Mouse (Mus musculus): ENCODE results near the gene Vmn1r4.

Gene Vmn1r4

GRCm38 (mm10) chr6:56916279-56916678 lies 7.5 kb upstream of the Vmn1r4 start:
- no peak for DNase-seq (ENCODE audit: low spot score)

DNA sequence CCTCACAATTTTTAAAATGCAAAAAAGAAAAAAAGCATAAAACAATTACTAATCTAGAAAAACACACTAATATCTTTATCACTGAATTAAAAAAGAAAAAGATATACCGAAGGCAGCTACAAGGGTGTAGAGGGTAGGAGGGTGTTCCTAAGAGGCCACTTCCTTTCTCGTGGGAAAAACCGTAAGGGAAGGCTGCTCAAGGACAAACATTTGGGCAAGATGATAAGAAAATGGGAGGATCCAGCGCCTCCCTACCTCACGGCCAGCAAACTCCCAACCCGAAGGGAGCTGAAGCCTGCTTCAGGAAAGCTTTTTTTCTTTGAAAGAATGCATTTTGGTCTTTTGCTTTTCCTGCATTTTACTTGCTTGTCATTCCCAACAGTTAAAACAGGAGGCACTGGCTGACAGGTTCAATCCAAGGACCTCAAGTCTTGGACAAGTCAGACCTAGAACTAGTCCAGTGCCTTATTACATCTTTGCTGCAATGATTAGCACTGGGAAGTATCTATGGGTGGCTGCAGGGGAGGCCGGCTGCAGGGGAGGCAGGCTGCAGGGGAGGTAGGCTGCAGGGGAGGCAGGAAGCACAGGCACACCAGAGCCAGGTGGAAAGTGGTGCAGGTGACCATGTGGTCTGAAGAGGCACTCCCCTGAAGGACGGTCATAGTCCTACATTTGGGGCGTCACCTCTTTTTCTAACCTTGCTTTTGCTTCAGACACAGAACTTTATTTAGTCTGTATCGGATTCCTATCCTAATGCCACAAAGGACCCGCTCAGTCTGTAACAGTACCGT lies 6.0 kb upstream of the Vmn1r4 start:
- DNase-seq (ENCODE audit: low spot score), result peak; percentile 84

DNA sequence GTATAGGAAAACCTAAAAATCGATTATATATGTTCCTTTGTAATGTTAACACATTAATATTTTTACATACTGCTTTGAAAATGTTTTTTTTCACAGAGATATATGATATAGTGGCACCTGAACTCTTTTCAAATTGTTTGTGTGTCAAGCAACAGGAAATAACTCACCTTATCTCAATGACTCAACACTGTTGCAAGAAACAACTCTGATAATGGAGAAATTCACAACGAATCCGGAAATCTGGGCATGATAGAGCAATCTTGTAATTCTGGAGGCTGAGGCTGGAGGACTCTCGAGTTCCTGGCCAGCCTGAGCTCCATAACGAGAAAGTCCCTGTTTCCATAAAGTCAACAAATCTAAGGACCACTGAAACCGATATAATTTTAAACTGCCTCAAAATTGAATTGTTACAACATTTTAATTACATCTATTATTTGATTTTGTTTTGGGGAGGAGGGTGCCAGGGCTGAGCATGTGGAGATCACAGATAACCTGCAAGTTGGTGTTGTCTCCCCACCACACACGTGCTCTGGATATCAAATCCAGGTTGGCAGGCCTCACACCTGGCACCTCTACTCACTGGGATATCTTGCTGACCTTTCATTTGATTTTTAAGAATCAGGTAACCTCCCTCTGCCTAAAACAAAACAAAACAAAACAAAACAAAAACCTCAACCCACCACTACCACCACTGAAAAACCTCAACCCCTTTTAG lies 4.3 kb upstream of the Vmn1r4 start:
- no peak for DNase-seq (ENCODE audit: low spot score)

GRCm38 (mm10) chr6:56920222-56921092 lies 3.4 kb upstream of the Vmn1r4 start:
- peak; percentile 85 for DNase-seq (ENCODE audit: low spot score)

DNA sequence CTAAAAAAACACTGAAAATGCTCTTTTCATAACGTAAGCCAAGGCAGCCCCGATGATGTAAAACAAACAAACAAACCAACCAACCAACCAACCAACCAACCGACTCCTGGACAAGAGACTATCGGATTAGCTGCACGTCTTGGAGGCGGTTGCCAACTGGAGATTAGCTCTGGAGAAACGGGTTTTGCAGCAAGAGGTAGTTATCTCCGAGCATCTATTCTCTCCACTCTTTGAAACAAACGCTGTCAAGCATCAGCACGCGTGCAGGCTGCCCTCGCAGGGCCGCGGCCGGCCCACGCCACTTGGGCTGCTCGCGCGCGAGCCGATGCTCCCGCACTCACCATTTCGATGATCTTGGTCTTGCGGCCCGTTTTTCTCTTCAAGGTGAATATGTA lies 487 bp upstream of the Vmn1r4 start:
- no peak for DNase-seq (ENCODE audit: low spot score)

GRCm38 (mm10) chr6:56931648-56932415 lies 8.0 kb downstream of the Vmn1r4 start:
- no peak for DNase-seq (ENCODE audit: low spot score)

- no peak for DNase-seq (ENCODE audit: low spot score)
Measured at GRCm38 (mm10) chr6:56932464-56932863, 8.6 kb downstream of the Vmn1r4 start.

GRCm38 (mm10) chr6:56934366-56934765 lies 10.6 kb downstream of the Vmn1r4 start:
- DNase-seq (ENCODE audit: low spot score), result no peak

DNA sequence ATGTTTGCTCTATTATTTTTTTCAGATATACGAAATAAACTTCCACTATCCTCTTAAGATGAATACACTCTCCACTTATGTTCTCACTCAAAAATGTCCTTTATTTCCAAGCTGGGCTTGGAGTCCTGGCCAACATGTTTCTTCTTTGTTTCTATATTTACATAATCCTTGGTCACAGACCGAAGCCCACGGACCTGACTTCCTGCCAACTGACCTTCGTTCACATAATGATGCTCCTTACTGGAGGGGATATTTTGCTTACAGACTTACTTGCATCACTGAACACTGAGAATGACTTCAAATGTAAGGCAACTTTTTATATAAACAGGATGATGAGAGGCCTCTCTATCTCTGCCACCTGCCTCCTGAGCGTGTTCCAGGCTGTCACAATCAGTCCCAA lies 32.6 kb downstream of the Vmn1r4 start:
- DNase-seq (ENCODE audit: low spot score), result no peak

GRCm38 (mm10) chr6:56969973-56970372 lies 46.2 kb downstream of the Vmn1r4 start, which contains the start of gene Vmn1r5:
TSS of gene Vmn1r5 (plus strand) at chr6:56970273.
- no peak for DNase-seq (ENCODE audit: low spot score)

GRCm38 (mm10) chr6:56996943-56997342 lies 73.1 kb downstream of the Vmn1r4 start, which contains the start of gene Vmn1r6:
TSS of gene Vmn1r6 (plus strand) at chr6:56997243.
- DNase-seq (ENCODE audit: low spot score), result no peak
